Mouse (Mus musculus) naive thymus-derived CD4-positive, alpha-beta T cell, adult 2 months (primary cell): Measurements from ENCODE around the gene Gm6377.

Experiments
- DNase-seq: peaks from one replicate; pipeline ENCODE4 v3.0.0-alpha.2; 2011; ENCODE audit warnings: low read depth

Gene Gm6377

GRCm38 (mm10) chrX:109196468-109196867 lies at the start of gene Gm6377:
Gene Gm6377 (plus strand): TSS chrX:109196756.
- DNase-seq = peak; percentile 2

GRCm38 (mm10) chrX:109147108-109147507 lies 49.4 kb upstream of the Gm6377 start:
- no peak for DNase-seq

- no peak for DNase-seq
These were observed 45.3 kb upstream of the Gm6377 start for GRCm38 (mm10) chrX:109151228-109151627.

- no peak for DNase-seq
These were observed 36.2 kb upstream of the Gm6377 start for GRCm38 (mm10) chrX:109160326-109160725.

- DNase-seq = peak; percentile 30
These were observed 35.7 kb upstream of the Gm6377 start for GRCm38 (mm10) chrX:109160901-109161300.

GRCm38 (mm10) chrX:109175038-109175437 lies 21.5 kb upstream of the Gm6377 start:
- no peak for DNase-seq

GRCm38 (mm10) chrX:109175470-109175869 lies 21.1 kb upstream of the Gm6377 start:
- DNase-seq = no peak

GRCm38 (mm10) chrX:109184706-109185478 lies 11.7 kb upstream of the Gm6377 start:
- no peak for DNase-seq

GRCm38 (mm10) chrX:109189607-109190006 lies 6.9 kb upstream of the Gm6377 start:
- no peak for DNase-seq

GRCm38 (mm10) chrX:109190969-109191368 lies 5.6 kb upstream of the Gm6377 start:
- no peak for DNase-seq

GRCm38 (mm10) chrX:109191436-109191835 lies 5.1 kb upstream of the Gm6377 start:
- DNase-seq = no peak

- DNase-seq = no peak
These were observed 11.3 kb downstream of the Gm6377 start for GRCm38 (mm10) chrX:109207843-109208242.

GRCm38 (mm10) chrX:109228720-109229119 lies 32.2 kb downstream of the Gm6377 start:
- no peak for DNase-seq

GRCm38 (mm10) chrX:109235383-109236036 lies 39.0 kb downstream of the Gm6377 start:
- DNase-seq = no peak

- peak; percentile 0 for DNase-seq
These were observed 41.6 kb downstream of the Gm6377 start for GRCm38 (mm10) chrX:109238163-109238562.
